Mouse (Mus musculus) erythroblast, embryonic 14.5 days (primary cell): Measurements from ENCODE around the gene Immp1l.

ENCODE experiments used
- GATA1 ChIP-seq: IDR thresholded peaks from 2 replicates; pipeline ENCODE4 v1.6.1; 2012; ENCODE audit warnings: low read length, inconsistent platforms, mixed read lengths
- TAL1 ChIP-seq: IDR thresholded peaks from 3 replicates; pipeline ENCODE4 v1.6.1; 2012; ENCODE audit warnings: low read length, inconsistent platforms, mixed read lengths

- TF ChIP-seq GATA1 (no peak), TAL1 (no peak)
These were observed 45.7 kb downstream of the Immp1l start for GRCm38 (mm10) chr2:105950131-105950530.
